Mouse (Mus musculus): ENCODE measurements around the gene Cilp2.

Gene Cilp2

GRCm38 (mm10) chr8:69911917-69912316 is 24.4 kb upstream of the Cilp2 start:
- DNase-seq (ENCODE audit: low read depth, low spot score): no peak
- Histone ChIP-seq H3K27me3 (ENCODE audit: control insufficient read depth, insufficient read depth, low read length, poor library complexity, severe bottlenecking) (no peaks in the 10 kb centered on the region), H3K36me3 (ENCODE audit: control insufficient read depth, insufficient read depth, low read length, poor library complexity, severe bottlenecking) (peaks cover 5% of the 10 kb centered on the region)

GRCm38 (mm10) chr8:69907106-69907505 is 19.6 kb upstream of the Cilp2 start:
- no peak for DNase-seq (ENCODE audit: low read depth, low spot score)
- Histone ChIP-seq H3K27me3 (ENCODE audit: control insufficient read depth, insufficient read depth, low read length, poor library complexity, severe bottlenecking) (no peaks in the 10 kb centered on the region), H3K36me3 (ENCODE audit: control insufficient read depth, insufficient read depth, low read length, poor library complexity, severe bottlenecking) (peaks cover 2% of the 10 kb centered on the region)

- Histone ChIP-seq H3K36me3 (ENCODE audit: control insufficient read depth, insufficient read depth, low read length, poor library complexity, severe bottlenecking) (no peaks in the 10 kb centered on the region; the same call in none of the 2 replicates), H3K27me3 (ENCODE audit: control insufficient read depth, insufficient read depth, low read length, poor library complexity, severe bottlenecking) (no peaks in the 10 kb centered on the region)
- no peak for DNase-seq (ENCODE audit: low read depth, low spot score)
Measured at GRCm38 (mm10) chr8:69906260-69906659, 18.8 kb upstream of the Cilp2 start.

- no peaks in the 10 kb centered on the region for H3K27me3 ChIP-seq (ENCODE audit: control insufficient read depth, insufficient read depth, low read length, poor library complexity, severe bottlenecking)
- DNase-seq (ENCODE audit: low read depth, low spot score): no peak
- H3K36me3 ChIP-seq (ENCODE audit: control insufficient read depth, insufficient read depth, low read length, poor library complexity, severe bottlenecking): no peaks in the 10 kb centered on the region; the same call in 1 of the 2 replicates
Measured at GRCm38 (mm10) chr8:69904096-69904495, 16.6 kb upstream of the Cilp2 start.

GRCm38 (mm10) chr8:69903063-69903542 is 15.6 kb upstream of the Cilp2 start:
- H3K27me3 ChIP-seq (ENCODE audit: control insufficient read depth, insufficient read depth, low read length, poor library complexity, severe bottlenecking): no peaks in the 10 kb centered on the region
- H3K36me3 ChIP-seq (ENCODE audit: control insufficient read depth, insufficient read depth, low read length, poor library complexity, severe bottlenecking): no peaks in the 10 kb centered on the region
- peak; percentile 97 for DNase-seq (ENCODE audit: low read depth, low spot score)

- no peaks in the 10 kb centered on the region for H3K27me3 ChIP-seq (ENCODE audit: control insufficient read depth, insufficient read depth, low read length, poor library complexity, severe bottlenecking)
- no peaks in the 10 kb centered on the region for H3K36me3 ChIP-seq (ENCODE audit: control insufficient read depth, insufficient read depth, low read length, poor library complexity, severe bottlenecking)
- peak; percentile 85 for DNase-seq (ENCODE audit: low read depth, low spot score)
Measured at GRCm38 (mm10) chr8:69902163-69903062, 14.9 kb upstream of the Cilp2 start, which contains the start of the genes Tssk6, Ndufa13 and Yjefn3. TSS of gene Tssk6 (plus strand) at chr8:69902184. TSS of gene Ndufa13 (minus strand) at chr8:69902558. TSS of gene Yjefn3 (minus strand) at chr8:69902712.

- Histone ChIP-seq H3K36me3 (ENCODE audit: control insufficient read depth, insufficient read depth, low read length, poor library complexity, severe bottlenecking) (no peaks in the 10 kb centered on the region; the same call in 1 of the 2 replicates), H3K27me3 (ENCODE audit: control insufficient read depth, insufficient read depth, low read length, poor library complexity, severe bottlenecking) (no peaks in the 10 kb centered on the region)
- peak; percentile 96 for DNase-seq (ENCODE audit: low read depth, low spot score)
Measured at GRCm38 (mm10) chr8:69901484-69902162, 14.1 kb upstream of the Cilp2 start.

GRCm38 (mm10) chr8:69900895-69901451 is 13.5 kb upstream of the Cilp2 start:
- no peak for DNase-seq (ENCODE audit: low read depth, low spot score)
- Histone ChIP-seq H3K27me3 (ENCODE audit: control insufficient read depth, insufficient read depth, low read length, poor library complexity, severe bottlenecking) (no peaks in the 10 kb centered on the region), H3K36me3 (ENCODE audit: control insufficient read depth, insufficient read depth, low read length, poor library complexity, severe bottlenecking) (no peaks in the 10 kb centered on the region; the same call in 1 of the 2 replicates)

- no peak for DNase-seq (ENCODE audit: low read depth, low spot score)
- no peaks in the 10 kb centered on the region; the same call in 1 of the 2 replicates for H3K36me3 ChIP-seq (ENCODE audit: control insufficient read depth, insufficient read depth, low read length, poor library complexity, severe bottlenecking)
- no peaks in the 10 kb centered on the region for H3K27me3 ChIP-seq (ENCODE audit: control insufficient read depth, insufficient read depth, low read length, poor library complexity, severe bottlenecking)
Measured at GRCm38 (mm10) chr8:69899876-69900275, 12.4 kb upstream of the Cilp2 start.

- Histone ChIP-seq H3K36me3 (ENCODE audit: control insufficient read depth, insufficient read depth, low read length, poor library complexity, severe bottlenecking) (peaks cover 2% of the 10 kb centered on the region), H3K27me3 (ENCODE audit: control insufficient read depth, insufficient read depth, low read length, poor library complexity, severe bottlenecking) (no peaks in the 10 kb centered on the region)
- no peak for DNase-seq (ENCODE audit: low read depth, low spot score)
Measured at GRCm38 (mm10) chr8:69897857-69898256, 10.4 kb upstream of the Cilp2 start.

- H3K27me3 ChIP-seq (ENCODE audit: control insufficient read depth, insufficient read depth, low read length, poor library complexity, severe bottlenecking): no peaks in the 10 kb centered on the region
- peaks cover 2% of the 10 kb centered on the region for H3K36me3 ChIP-seq (ENCODE audit: control insufficient read depth, insufficient read depth, low read length, poor library complexity, severe bottlenecking)
- DNase-seq (ENCODE audit: low read depth, low spot score): no peak
Measured at GRCm38 (mm10) chr8:69895772-69896451, 8.4 kb upstream of the Cilp2 start.

- no peak for DNase-seq (ENCODE audit: low read depth, low spot score)
- Histone ChIP-seq H3K36me3 (ENCODE audit: control insufficient read depth, insufficient read depth, low read length, poor library complexity, severe bottlenecking) (peaks cover 2% of the 10 kb centered on the region), H3K27me3 (ENCODE audit: control insufficient read depth, insufficient read depth, low read length, poor library complexity, severe bottlenecking) (no peaks in the 10 kb centered on the region)
Measured at GRCm38 (mm10) chr8:69894836-69895332, 7.4 kb upstream of the Cilp2 start.

- Histone ChIP-seq H3K36me3 (ENCODE audit: control insufficient read depth, insufficient read depth, low read length, poor library complexity, severe bottlenecking) (peaks cover 2% of the 10 kb centered on the region), H3K27me3 (ENCODE audit: control insufficient read depth, insufficient read depth, low read length, poor library complexity, severe bottlenecking) (no peaks in the 10 kb centered on the region)
- peak; percentile 60 for DNase-seq (ENCODE audit: low read depth, low spot score)
Measured at GRCm38 (mm10) chr8:69893863-69894262, 6.4 kb upstream of the Cilp2 start.

- H3K27me3 ChIP-seq (ENCODE audit: control insufficient read depth, insufficient read depth, low read length, poor library complexity, severe bottlenecking): no peaks in the 10 kb centered on the region
- peak; percentile 62 for DNase-seq (ENCODE audit: low read depth, low spot score)
- H3K36me3 ChIP-seq (ENCODE audit: control insufficient read depth, insufficient read depth, low read length, poor library complexity, severe bottlenecking): peaks cover 2% of the 10 kb centered on the region
Measured at GRCm38 (mm10) chr8:69890813-69891241, 3.3 kb upstream of the Cilp2 start.
